Mouse (Mus musculus): ENCODE data around the gene Clasrp. TPM values are rescaled to one million over a fixed set of nuclear protein-coding genes. Genes with fewer than 3 reads are reported as not detected.

Gene Clasrp
- polyA plus RNA-seq, 1 experiment = 154 TPM

GRCm38 (mm10) chr7:19603055-19603454 is 1.2 kb downstream of the Clasrp start:
- DNase-seq (ENCODE audit: low read depth) = no peak
- no peak for TF ChIP-seq POLR2A (IDR thresholded peaks at IDR 0.05; ENCODE audit: borderline replicate concordance, extremely low read depth, insufficient read depth, insufficient read length, poor library complexity, severe bottlenecking)
- TF ChIP-seq CTCF (IDR thresholded peaks at IDR 0.05; ENCODE audit: borderline replicate concordance, extremely low read depth, insufficient read depth, insufficient read length) = no peak

DNA sequence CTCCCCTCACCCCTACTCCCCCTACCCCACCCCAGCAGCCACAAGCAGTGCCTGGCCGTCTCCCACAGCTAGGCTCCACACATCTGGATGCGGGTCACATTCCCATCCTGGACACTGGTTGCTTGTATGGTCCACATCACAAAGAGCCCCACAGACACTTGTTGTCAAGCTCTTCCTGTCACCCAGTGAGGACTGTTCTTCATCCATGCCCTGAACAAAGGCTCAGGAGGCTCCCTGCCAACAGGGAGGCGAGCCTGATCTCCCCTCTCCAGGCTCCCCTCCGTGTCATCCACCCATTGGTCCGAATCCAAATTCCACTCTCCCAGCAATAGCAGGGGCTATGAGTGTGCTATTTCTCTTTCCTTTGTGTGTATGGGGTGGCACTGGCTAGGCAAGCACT is 3.7 kb downstream of the Clasrp start:
- TF ChIP-seq POLR2A (IDR thresholded peaks at IDR 0.05; ENCODE audit: borderline replicate concordance, extremely low read depth, insufficient read depth, insufficient read length, poor library complexity, severe bottlenecking) (no peak), CTCF (IDR thresholded peaks at IDR 0.05; ENCODE audit: borderline replicate concordance, extremely low read depth, insufficient read depth, insufficient read length) (no peak)
- DNase-seq (ENCODE audit: low read depth) = peak; percentile 72

- DNase-seq (ENCODE audit: low read depth) = no peak
- no peak for TF ChIP-seq CTCF (IDR thresholded peaks at IDR 0.05; ENCODE audit: borderline replicate concordance, extremely low read depth, insufficient read depth, insufficient read length)
- TF ChIP-seq POLR2A (IDR thresholded peaks at IDR 0.05; ENCODE audit: borderline replicate concordance, extremely low read depth, insufficient read depth, insufficient read length, poor library complexity, severe bottlenecking) = no peak
These were observed 11.1 kb downstream of the Clasrp start for GRCm38 (mm10) chr7:19593061-19593730.

- DNase-seq (ENCODE audit: low read depth) = peak; percentile 87
- TF ChIP-seq POLR2A (IDR thresholded peaks at IDR 0.05; ENCODE audit: borderline replicate concordance, extremely low read depth, insufficient read depth, insufficient read length, poor library complexity, severe bottlenecking) = no peak
- TF ChIP-seq CTCF (IDR thresholded peaks at IDR 0.05; ENCODE audit: borderline replicate concordance, extremely low read depth, insufficient read depth, insufficient read length) = peak; percentile 80; the same call in 1 of the 2 replicates
These were observed 14.4 kb downstream of the Clasrp start for GRCm38 (mm10) chr7:19589917-19590316.

- peak; percentile 59 for DNase-seq (ENCODE audit: low read depth)
- TF ChIP-seq CTCF (IDR thresholded peaks at IDR 0.05; ENCODE audit: borderline replicate concordance, extremely low read depth, insufficient read depth, insufficient read length) (peak; percentile 64; the same call in 1 of the 2 replicates), POLR2A (IDR thresholded peaks at IDR 0.05; ENCODE audit: borderline replicate concordance, extremely low read depth, insufficient read depth, insufficient read length, poor library complexity, severe bottlenecking) (no peak)
These were observed 15.1 kb downstream of the Clasrp start for GRCm38 (mm10) chr7:19589207-19589606.

GRCm38 (mm10) chr7:19586269-19586668 is 18.0 kb downstream of the Clasrp start:
- no peak for TF ChIP-seq CTCF (IDR thresholded peaks at IDR 0.05; ENCODE audit: borderline replicate concordance, extremely low read depth, insufficient read depth, insufficient read length)
- no peak for TF ChIP-seq POLR2A (IDR thresholded peaks at IDR 0.05; ENCODE audit: borderline replicate concordance, extremely low read depth, insufficient read depth, insufficient read length, poor library complexity, severe bottlenecking)
- DNase-seq (ENCODE audit: low read depth) = peak; percentile 13

DNA sequence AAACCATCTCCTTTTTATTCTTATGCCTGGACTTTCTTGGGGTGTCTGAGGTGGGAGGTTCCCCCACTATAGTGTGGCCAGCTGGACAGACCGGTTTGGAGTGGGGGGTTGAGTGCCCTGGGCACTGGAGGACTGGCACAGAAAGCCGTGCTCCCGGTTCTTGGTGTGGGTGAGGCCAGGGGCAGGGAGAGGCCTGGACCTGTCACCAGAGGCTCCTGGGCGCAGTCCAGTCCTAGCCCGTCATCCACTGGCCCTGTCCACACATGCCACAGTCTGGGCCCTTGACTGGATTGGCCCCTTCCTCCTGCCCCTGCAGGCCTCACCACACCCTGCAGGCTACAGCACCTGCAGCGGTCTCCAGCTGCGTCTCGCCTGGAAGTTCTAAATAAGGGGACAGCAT is 23.7 kb downstream of the Clasrp start:
- TF ChIP-seq POLR2A (IDR thresholded peaks at IDR 0.05; ENCODE audit: borderline replicate concordance, extremely low read depth, insufficient read depth, insufficient read length, poor library complexity, severe bottlenecking) (no peak), CTCF (IDR thresholded peaks at IDR 0.05; ENCODE audit: borderline replicate concordance, extremely low read depth, insufficient read depth, insufficient read length) (no peak)
- no peak for DNase-seq (ENCODE audit: low read depth)

GRCm38 (mm10) chr7:19579751-19580150 is 24.5 kb downstream of the Clasrp start:
- DNase-seq (ENCODE audit: low read depth) = no peak
- TF ChIP-seq POLR2A (IDR thresholded peaks at IDR 0.05; ENCODE audit: borderline replicate concordance, extremely low read depth, insufficient read depth, insufficient read length, poor library complexity, severe bottlenecking) (no peak), CTCF (IDR thresholded peaks at IDR 0.05; ENCODE audit: borderline replicate concordance, extremely low read depth, insufficient read depth, insufficient read length) (no peak)

DNA sequence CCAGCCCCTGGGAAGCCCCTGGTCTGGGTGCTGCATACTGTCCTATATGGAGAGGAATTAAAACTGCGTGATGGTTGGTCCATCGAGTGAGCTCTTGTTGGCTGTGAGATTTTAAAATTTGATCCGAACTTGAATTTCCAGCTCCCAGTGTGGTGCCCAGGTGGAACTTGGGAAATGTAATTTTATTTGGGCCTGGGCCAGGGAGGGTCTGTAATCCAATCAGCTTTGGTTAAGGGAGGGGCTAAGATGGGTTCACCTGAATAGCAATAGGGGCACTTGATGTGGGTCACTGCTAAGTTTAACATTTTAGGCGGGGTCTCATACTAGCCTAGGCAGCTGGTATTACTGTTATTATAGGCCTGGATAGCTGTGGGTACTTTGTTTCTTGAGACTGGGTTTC is 25.9 kb downstream of the Clasrp start:
- TF ChIP-seq POLR2A (IDR thresholded peaks at IDR 0.05; ENCODE audit: borderline replicate concordance, extremely low read depth, insufficient read depth, insufficient read length, poor library complexity, severe bottlenecking) (no peak), CTCF (IDR thresholded peaks at IDR 0.05; ENCODE audit: borderline replicate concordance, extremely low read depth, insufficient read depth, insufficient read length) (no peak)
- DNase-seq (ENCODE audit: low read depth) = no peak

- TF ChIP-seq POLR2A (IDR thresholded peaks at IDR 0.05; ENCODE audit: borderline replicate concordance, extremely low read depth, insufficient read depth, insufficient read length, poor library complexity, severe bottlenecking) (no peak), CTCF (IDR thresholded peaks at IDR 0.05; ENCODE audit: borderline replicate concordance, extremely low read depth, insufficient read depth, insufficient read length) (no peak)
These were observed 26.3 kb downstream of the Clasrp start for GRCm38 (mm10) chr7:19577877-19578414.

GRCm38 (mm10) chr7:19577141-19577852 is 27.0 kb downstream of the Clasrp start, which contains the start of the genes Zfp296 and Gemin7:
Zfp296 (plus strand) TSS chr7:19577287.
Gemin7 (minus strand) TSS chr7:19577595.
- no peak for TF ChIP-seq CTCF (IDR thresholded peaks at IDR 0.05; ENCODE audit: borderline replicate concordance, extremely low read depth, insufficient read depth, insufficient read length)
- no peak for TF ChIP-seq POLR2A (IDR thresholded peaks at IDR 0.05; ENCODE audit: borderline replicate concordance, extremely low read depth, insufficient read depth, insufficient read length, poor library complexity, severe bottlenecking)
- DNase-seq (ENCODE audit: low read depth) = no peak

More at GRCm38 (mm10) chr7:19577877-19578414, 26.3 kb downstream of the Clasrp start:
- DNase-seq (ENCODE audit: low read depth) = no peak

All from brain, embryonic 14.5 days (tissue).